Mouse (Mus musculus) MEL (cell line): Measurements from ENCODE around the gene Trap1a. TPM values are rescaled to one million over a fixed set of nuclear protein-coding genes. Genes with fewer than 3 reads are reported as not detected.

Experiments used
- DNase-seq: peaks from one replicate; pipeline ENCODE4 v3.0.0; 2011; ENCODE audit warnings: low read depth, low spot score
- H3K27ac ChIP-seq: 2 replicates; pipeline ENCODE4 v1.5.1; 2012; ENCODE audit warnings: low read depth, mild to moderate bottlenecking, control low read depth, low read length, moderate library complexity; ENCODE audit not compliant: control insufficient read depth
- H3K27me3 ChIP-seq, 2 experiments: fragments of 150-350 bp in 1 of 2; sonication (generic) in 1 of 2; 2 replicates each; pipeline ENCODE4 v1.6.1; 2012; ENCODE audit warnings: low read length in 2 of 2, mild to moderate bottlenecking in 2 of 2, improper control_type of control experiment in 1 of 2, moderate library complexity in 1 of 2; ENCODE audit not compliant: insufficient read depth in 2 of 2, control insufficient read depth in 1 of 2
- H3K36me3 ChIP-seq, 2 experiments: 2 replicates each; pipeline ENCODE4 v1.6.1; 2012 to 2014; ENCODE audit warnings: low read length in 2 of 2, improper control_type of control experiment in 1 of 2, inconsistent platforms in 1 of 2, mild to moderate bottlenecking in 1 of 2; ENCODE audit not compliant: insufficient read depth in 2 of 2, control insufficient read depth in 1 of 2
- H3K4me1 ChIP-seq, 2 experiments: fragments of 150-350 bp in 1 of 2; sonication (generic) in 1 of 2; 2 replicates each; pipeline ENCODE4 v1.6.1; 2012; ENCODE audit warnings: low read length in 2 of 2, improper control_type of control experiment in 1 of 2, mild to moderate bottlenecking in 1 of 2; ENCODE audit not compliant: insufficient read depth in 2 of 2, control insufficient read depth in 1 of 2
- H3K4me3 ChIP-seq, 2 experiments: fragments of 150-350 bp in 1 of 2; sonication (generic) in 1 of 2; 2 replicates each; pipeline ENCODE4 v1.5.1; 2012; ENCODE audit warnings: low read depth in 2 of 2, low read length in 2 of 2, mild to moderate bottlenecking in 2 of 2, moderate library complexity in 2 of 2, control low read depth in 1 of 2, improper control_type of control experiment in 1 of 2; ENCODE audit not compliant: control insufficient read depth in 1 of 2, insufficient read depth in 1 of 2
- H3K79me2 ChIP-seq: 2 replicates; pipeline ENCODE4 v1.6.1; 2012; ENCODE audit warnings: mild to moderate bottlenecking, low read length, moderate library complexity; ENCODE audit not compliant: control insufficient read depth, poor library complexity, insufficient read depth
- H3K9ac ChIP-seq: 2 replicates; pipeline ENCODE4 v1.6.1; 2012; ENCODE audit warnings: low read depth, mild to moderate bottlenecking, control low read depth, low read length, moderate library complexity; ENCODE audit not compliant: control insufficient read depth, poor library complexity, severe bottlenecking
- H3K9me3 ChIP-seq: fragments of 150-350 bp; sonication (generic); replicated peaks from 2 replicates; pipeline ENCODE4 v1.6.1; 2012; ENCODE audit warnings: mild to moderate bottlenecking, low read length, improper control_type of control experiment, moderate library complexity; ENCODE audit not compliant: insufficient read depth
- BHLHE40 ChIP-seq: IDR thresholded peaks from 2 replicates; pipeline ENCODE4 v1.6.1; 2012; ENCODE audit warnings: low read depth, mild to moderate bottlenecking, inconsistent platforms, low read length, improper control_type of control experiment, borderline replicate concordance
- CTCF ChIP-seq, 3 experiments: IDR thresholded peaks in 2 of 3; conservative IDR thresholded peaks in 1 of 3; 2 replicates each; pipeline ENCODE4 v1.5.1; 2011 to 2012; ENCODE audit warnings: low read length in 3 of 3, low read depth in 2 of 3, mild to moderate bottlenecking in 2 of 3, improper control_type of control experiment in 1 of 3, inconsistent platforms in 1 of 3, mixed read lengths in 1 of 3, moderate library complexity in 1 of 3; ENCODE audit not compliant: control insufficient read depth in 1 of 3, insufficient read depth in 1 of 3, poor library complexity in 1 of 3, severe bottlenecking in 1 of 3
- E2F4 ChIP-seq: IDR thresholded peaks from 2 replicates; pipeline ENCODE4 v1.6.1; 2011; ENCODE audit warnings: low read depth, low read length, improper control_type of control experiment, borderline replicate concordance
- ELF1 ChIP-seq: IDR thresholded peaks from 2 replicates; pipeline ENCODE4 v1.6.1; 2014; ENCODE audit warnings: low read depth, mild to moderate bottlenecking, inconsistent platforms, low read length, improper control_type of control experiment, moderate library complexity
- EP300 ChIP-seq, 2 experiments: IDR thresholded peaks; 2 replicates each; pipeline ENCODE4 v1.6.1; 2011; ENCODE audit warnings: improper control_type of control experiment in 2 of 2, low read length in 2 of 2, low read depth in 1 of 2, mild to moderate bottlenecking in 1 of 2
- ETS1 ChIP-seq: IDR thresholded peaks from 2 replicates; pipeline ENCODE4 v1.6.1; 2012; ENCODE audit warnings: low read depth, mild to moderate bottlenecking, inconsistent platforms, low read length, improper control_type of control experiment, moderate library complexity
- GABPA ChIP-seq: IDR thresholded peaks from 2 replicates; pipeline ENCODE4 v1.6.1; 2012; ENCODE audit warnings: low read depth, mild to moderate bottlenecking, inconsistent platforms, low read length, improper control_type of control experiment, moderate library complexity
- GATA1 ChIP-seq: IDR thresholded peaks from 2 replicates; pipeline ENCODE4 v1.6.1; 2011; ENCODE audit warnings: low read depth, low read length, improper control_type of control experiment
- HCFC1 ChIP-seq: IDR thresholded peaks from 2 replicates; pipeline ENCODE4 v1.6.1; 2012; ENCODE audit warnings: low read depth, mild to moderate bottlenecking, inconsistent platforms, low read length, improper control_type of control experiment, moderate library complexity
- JUND ChIP-seq: IDR thresholded peaks from 2 replicates; pipeline ENCODE4 v1.6.1; 2011; ENCODE audit warnings: low read depth, mild to moderate bottlenecking, improper control_type of control experiment, low read length
- MAFK ChIP-seq: IDR thresholded peaks from 2 replicates; pipeline ENCODE4 v1.6.1; 2011; ENCODE audit warnings: low read depth, mild to moderate bottlenecking, low read length, improper control_type of control experiment, borderline replicate concordance
- MEF2A ChIP-seq: IDR thresholded peaks from 2 replicates; pipeline ENCODE4 v1.6.1; 2014; ENCODE audit warnings: low read depth, mild to moderate bottlenecking, inconsistent platforms, low read length, improper control_type of control experiment; ENCODE audit not compliant: poor library complexity, insufficient replicate concordance, severe bottlenecking; ENCODE audit errors: extremely low read depth
- MXI1 ChIP-seq: IDR thresholded peaks from 2 replicates; pipeline ENCODE4 v1.6.1; 2011; ENCODE audit warnings: mild to moderate bottlenecking, low read depth, low read length, improper control_type of control experiment
- MYC ChIP-seq: IDR thresholded peaks from 2 replicates; pipeline ENCODE4 v1.6.1; 2011; ENCODE audit warnings: low read depth, mild to moderate bottlenecking, low read length, improper control_type of control experiment, moderate library complexity
- POLR2A ChIP-seq, 2 experiments: IDR thresholded peaks; 2 replicates each; pipeline ENCODE4 v1.6.1; 2011 to 2012; ENCODE audit warnings: low read length in 2 of 2, mild to moderate bottlenecking in 2 of 2, control low read depth in 1 of 2, improper control_type of control experiment in 1 of 2, low read depth in 1 of 2, moderate library complexity in 1 of 2; ENCODE audit not compliant: control insufficient read depth in 1 of 2, insufficient read depth in 1 of 2, poor library complexity in 1 of 2
- POLR2AphosphoS2 ChIP-seq: IDR thresholded peaks from 2 replicates; pipeline ENCODE4 v1.6.1; 2011; ENCODE audit warnings: low read length, improper control_type of control experiment
- RAD21 ChIP-seq: IDR thresholded peaks from 2 replicates; pipeline ENCODE4 v1.6.1; 2011; ENCODE audit warnings: mild to moderate bottlenecking, low read depth, low read length, improper control_type of control experiment
- SIN3A ChIP-seq: IDR thresholded peaks from 2 replicates; pipeline ENCODE4 v1.6.1; 2012; ENCODE audit warnings: low read length, improper control_type of control experiment, inconsistent platforms
- SMC3 ChIP-seq: IDR thresholded peaks from 2 replicates; pipeline ENCODE4 v1.6.1; 2011; ENCODE audit warnings: low read depth, low read length, improper control_type of control experiment
- TAL1 ChIP-seq: IDR thresholded peaks from 2 replicates; pipeline ENCODE4 v1.6.1; 2012; ENCODE audit warnings: mild to moderate bottlenecking, inconsistent platforms, low read length, moderate library complexity, mixed read lengths
- ZC3H11A ChIP-seq: IDR thresholded peaks from 2 replicates; pipeline ENCODE4 v1.6.1; 2012; ENCODE audit warnings: low read depth, mild to moderate bottlenecking, inconsistent platforms, low read length, improper control_type of control experiment
- ZKSCAN1 ChIP-seq: IDR thresholded peaks from 2 replicates; pipeline ENCODE4 v1.6.1; 2012; ENCODE audit warnings: low read depth, mild to moderate bottlenecking, inconsistent platforms, low read length, improper control_type of control experiment, moderate library complexity
- ZNF384 ChIP-seq: IDR thresholded peaks from 2 replicates; pipeline ENCODE4 v1.6.1; 2012; ENCODE audit warnings: low read depth, mild to moderate bottlenecking, inconsistent platforms, low read length, improper control_type of control experiment
- polyA plus RNA-seq, 2 experiments: library from polyadenylated mRNA; stranded (reverse) in 1 of 2; unstranded in 1 of 2; fragments of >175 nt in 1 of 2; fragments of >200 nt in 1 of 2; gene quantifications; 2 replicates each; pipeline versions ENCODE4 v1.2.1 to v1.2.4; 2012; ENCODE audit warnings: low replicate concordance in 2 of 2, low read depth in 1 of 2; ENCODE audit not compliant: insufficient read length in 2 of 2, insufficient read depth in 1 of 2, missing spikeins in 1 of 2
- total RNA-seq: library from RNA; depleted of rRNA; stranded (reverse); fragments of 300-350 nt; gene quantifications from 2 replicates; pipeline ENCODE4 v1.2.3, GENCODE M21; 2012

The Trap1a gene
- total and polyA plus RNA-seq, 3 experiments = 383 to 548 TPM; not detected in 1

- no peaks in the 10 kb centered on the region for H3K79me2 ChIP-seq
Observed at GRCm38 (mm10) chrX:139366837-139367528, 33.5 kb downstream of the Trap1a start.

GRCm38 (mm10) chrX:139367529-139367908 is 34.0 kb downstream of the Trap1a start:
- DNase-seq = no peak
- H3K27ac ChIP-seq = no peak overlapping the region
- H3K36me3 ChIP-seq = 0 out of 4 replicates have a peak, but pooled peaks cover 0 to 3% of the 10 kb centered on the region in 2 experiments
- no peaks in the 10 kb centered on the region for H3K79me2 ChIP-seq
- TF ChIP-seq ZC3H11A (no peak), MXI1 (no peak), ELF1 (no peak), ZKSCAN1 (no peak), ETS1 (no peak), GATA1 (no peak), ZNF384 (no peak), JUND (no peak), BHLHE40 (no peak), MEF2A (no peak), CTCF (IDR thresholded peaks at IDR 0.05 in 2 of 3, conservative IDR thresholded peaks at IDR 0.05 in 1 of 3; ENCODE audit: control insufficient read depth in 1 of 3, insufficient read depth in 1 of 3, low read depth in 2 of 3, low read length in 3 of 3, poor library complexity in 1 of 3, severe bottlenecking in 1 of 3) (no peak), E2F4 (no peak), MAFK (no peak), TAL1 (no peak), EP300 (IDR thresholded peaks at IDR 0.05; ENCODE audit: low read depth in 1 of 2, low read length in 2 of 2) (no peak), MYC (no peak), SIN3A (no peak)
- H3K9me3 ChIP-seq = no peaks in the 10 kb centered on the region
- no peaks in the 10 kb centered on the region for H3K27me3 ChIP-seq
- H3K4me3 ChIP-seq = no peak overlapping the region
- H3K4me1 ChIP-seq = no peaks in the 10 kb centered on the region
- no peak overlapping the region for H3K9ac ChIP-seq

More at GRCm38 (mm10) chrX:139366837-139367528, 33.5 kb downstream of the Trap1a start:
- Histone ChIP-seq H3K36me3 (0 out of 4 replicates have a peak, but pooled peaks cover 0 to 3% of the 10 kb centered on the region in 2 experiments), H3K9ac (no peak overlapping the region), H3K4me3 (no peak overlapping the region), H3K27ac (no peak overlapping the region), H3K27me3 (no peaks in the 10 kb centered on the region), H3K4me1 (no peaks in the 10 kb centered on the region), H3K9me3 (no peaks in the 10 kb centered on the region)
- no peak for DNase-seq
- TF ChIP-seq ZNF384 = peak; percentile 19; the same call in 1 of the 2 replicates
- TF ChIP-seq BHLHE40 = no peak
- TF ChIP-seq RAD21 = peak; percentile 48
- TF ChIP-seq SMC3 = peak; percentile 39; the same call in 1 of the 2 replicates
- peak in 2 of 3 experiments; percentile 9 to 47; a peak in 3 of 6 replicates for TF ChIP-seq CTCF (IDR thresholded peaks at IDR 0.05 in 2 of 3, conservative IDR thresholded peaks at IDR 0.05 in 1 of 3; ENCODE audit: control insufficient read depth in 1 of 3, insufficient read depth in 1 of 3, low read depth in 2 of 3, low read length in 3 of 3, poor library complexity in 1 of 3, severe bottlenecking in 1 of 3)
- no peak for TF ChIP-seq ZC3H11A
- TF ChIP-seq HCFC1 = no peak
- no peak for TF ChIP-seq MEF2A
- no peak for TF ChIP-seq POLR2A (IDR thresholded peaks at IDR 0.05; ENCODE audit: control insufficient read depth in 1 of 2, insufficient read depth in 1 of 2, low read depth in 1 of 2, low read length in 2 of 2, poor library complexity in 1 of 2)
- no peak for TF ChIP-seq POLR2AphosphoS2
- TF ChIP-seq GABPA = no peak
